Mouse (Mus musculus) embryonic facial prominence, embryonic 14.5 days (tissue): ENCODE measurements around the gene Ltb4r2. TPM values are rescaled to one million over a fixed set of nuclear protein-coding genes. Genes with fewer than 3 reads are reported as not detected.

ENCODE experiments used
- ATAC-seq: fragments of 200-750 bp; cut with Nextera tagmentation; 2 replicates; pipeline ENCODE4 v1.8.0; 2017; ENCODE audit warnings: low read depth, moderate number of reproducible peaks, moderate TSS enrichment
- DNase-seq: peaks from one replicate; pipeline ENCODE4 v3.0.0-alpha.2; 2015; ENCODE audit warnings: low spot score
- H3K27ac ChIP-seq: fragments of 300-500 bp; sonication (generic); replicated peaks from 2 replicates; pipeline ENCODE4 v1.5.1; 2014; ENCODE audit warnings: low read depth, mild to moderate bottlenecking, low read length, moderate library complexity
- H3K27me3 ChIP-seq: fragments of 300-500 bp; sonication (generic); replicated peaks from 2 replicates; pipeline ENCODE4 v1.6.1; 2014; ENCODE audit warnings: low read length; ENCODE audit not compliant: control insufficient read depth, insufficient read depth
- H3K36me3 ChIP-seq: fragments of 300-500 bp; sonication (generic); 2 replicates; pipeline ENCODE4 v1.6.1; 2014; ENCODE audit warnings: low read length, mixed read lengths; ENCODE audit not compliant: control insufficient read depth, insufficient read depth
- H3K4me1 ChIP-seq: fragments of 300-500 bp; sonication (generic); 2 replicates; pipeline ENCODE4 v1.6.1; 2014; ENCODE audit warnings: antibody characterized with exemption, low read length; ENCODE audit not compliant: control insufficient read depth, insufficient read depth
- H3K4me2 ChIP-seq: fragments of 300-500 bp; sonication (generic); 2 replicates; pipeline ENCODE4 v1.6.1; 2014; ENCODE audit warnings: low read depth, mild to moderate bottlenecking, low read length, moderate library complexity, mixed read lengths
- H3K4me3 ChIP-seq: fragments of 300-500 bp; sonication (generic); 2 replicates; pipeline ENCODE4 v1.5.1; 2014; ENCODE audit warnings: low read depth, mild to moderate bottlenecking, low read length
- H3K9ac ChIP-seq: fragments of 300-500 bp; sonication (generic); 2 replicates; pipeline ENCODE4 v1.6.1; 2014; ENCODE audit warnings: low read depth, mild to moderate bottlenecking, low read length, moderate library complexity, mixed read lengths
- H3K9me3 ChIP-seq: fragments of 300-500 bp; sonication (generic); 2 replicates; pipeline ENCODE4 v1.6.1; 2016; ENCODE audit warnings: low read length; ENCODE audit not compliant: control insufficient read depth
- WGBS: fragments of 180-500 bp; shearing (Covaris S2); extraction: QIAGEN DNeasy Blood & Tissue Kit; methylation state at CpG from one replicate; pipeline ENCODE4 v1.1.7; 2014; 5-methylcytosine and 5-hydroxymethylcytosine counted together
- polyA plus RNA-seq: library from polyadenylated mRNA; unstranded; fragments of >200 nt; fragmentation: Nextera tagmentation; extraction: Ambion mirVana; gene quantifications from 2 replicates; pipeline ENCODE4 v1.2.1, GENCODE M21; 2014

The Ltb4r2 gene
- polyA plus RNA-seq, 1 experiment from 2014 or later: 0.47 TPM

GRCm38 (mm10) chr14:55779656-55780055 lies 18.4 kb downstream of the Ltb4r2 start:
- peaks cover 14% of the 10 kb centered on the region; the same call in 1 of the 2 replicates for H3K36me3 ChIP-seq
- H3K4me1 ChIP-seq: peaks cover 15% of the 10 kb centered on the region
- ATAC-seq (no peak), DNase-seq (no peak)
- H3K4me2 ChIP-seq: no peak overlapping the region
- H3K27me3 ChIP-seq: peaks cover 5% of the 10 kb centered on the region; the same call in 1 of the 2 replicates
- no peak overlapping the region for H3K27ac ChIP-seq
- no peak overlapping the region for H3K9ac ChIP-seq
- WGBS: 53% methylated on average over 16 of the region's 16 CpGs
- H3K4me3 ChIP-seq: no peak overlapping the region
- no peaks in the 10 kb centered on the region for H3K9me3 ChIP-seq

GRCm38 (mm10) chr14:55780736-55781135 lies 19.5 kb downstream of the Ltb4r2 start:
- Histone ChIP-seq H3K9me3 (no peaks in the 10 kb centered on the region), H3K27ac (no peak overlapping the region), H3K4me2 (no peak overlapping the region), H3K36me3 (0 out of 2 replicates have a peak, but pooled peaks cover 9% of the 10 kb centered on the region), H3K4me3 (no peak overlapping the region), H3K9ac (no peak overlapping the region), H3K27me3 (peaks cover 5% of the 10 kb centered on the region; the same call in 1 of the 2 replicates), H3K4me1 (peaks cover 15% of the 10 kb centered on the region)
- ATAC-seq (no peak), DNase-seq (no peak)
- WGBS: 81% methylated on average over 11 of the region's 11 CpGs

- 0 out of 2 replicates have a peak, but pooled peaks cover 9% of the 10 kb centered on the region for H3K36me3 ChIP-seq
- DNase-seq (peak; percentile 93), ATAC-seq (peak; percentile 79)
- peak overlapping the region; percentile 60 for H3K4me2 ChIP-seq
- peaks cover 9% of the 10 kb centered on the region; the same call in 1 of the 2 replicates for H3K27me3 ChIP-seq
- peaks cover 15% of the 10 kb centered on the region for H3K4me1 ChIP-seq
- H3K27ac ChIP-seq: no peak overlapping the region
- no peak overlapping the region for H3K9ac ChIP-seq
- no peaks in the 10 kb centered on the region for H3K9me3 ChIP-seq
- peak overlapping the region; percentile 28 for H3K4me3 ChIP-seq
- WGBS: 16% methylated on average over 14 of the region's 14 CpGs
These were observed 20.1 kb downstream of the Ltb4r2 start for GRCm38 (mm10) chr14:55781310-55781709.

- H3K27ac ChIP-seq: peak overlapping the region; percentile 76
- 0 out of 2 replicates have a peak, but pooled peaks cover 9% of the 10 kb centered on the region for H3K36me3 ChIP-seq
- DNase-seq (no peak), ATAC-seq (no peak)
- H3K4me2 ChIP-seq: peak overlapping the region; percentile 60
- H3K4me3 ChIP-seq: peak overlapping the region; percentile 44
- H3K9me3 ChIP-seq: no peaks in the 10 kb centered on the region
- H3K4me1 ChIP-seq: peaks cover 15% of the 10 kb centered on the region
- H3K27me3 ChIP-seq: peaks cover 9% of the 10 kb centered on the region; the same call in 1 of the 2 replicates
- WGBS: 31% methylated on average over 9 of the region's 9 CpGs
- H3K9ac ChIP-seq: peak overlapping the region; percentile 51; the same call in 1 of the 2 replicates
These were observed 21.2 kb downstream of the Ltb4r2 start for GRCm38 (mm10) chr14:55782361-55782960.

GRCm38 (mm10) chr14:55783171-55783957 lies 22.1 kb downstream of the Ltb4r2 start:
- WGBS: 5% methylated on average over 22 of the region's 31 CpGs
- Histone ChIP-seq H3K27ac (peak overlapping the region; percentile 76), H3K4me3 (peak overlapping the region; percentile 44), H3K9me3 (no peaks in the 10 kb centered on the region), H3K4me1 (peaks cover 22% of the 10 kb centered on the region), H3K9ac (peak overlapping the region; percentile 58), H3K36me3 (0 out of 2 replicates have a peak, but pooled peaks cover 9% of the 10 kb centered on the region), H3K4me2 (peak overlapping the region; percentile 60), H3K27me3 (peaks cover 9% of the 10 kb centered on the region; the same call in 1 of the 2 replicates)
- DNase-seq: peak; percentile 95
- peak; percentile 60 for ATAC-seq

GRCm38 (mm10) chr14:55783958-55784235 lies 22.7 kb downstream of the Ltb4r2 start, which contains the start of gene Adcy4:
Gene Adcy4 (minus strand): TSS chr14:55784095.
- H3K27me3 ChIP-seq: peaks cover 9% of the 10 kb centered on the region; the same call in 1 of the 2 replicates
- H3K36me3 ChIP-seq: 0 out of 2 replicates have a peak, but pooled peaks cover 7% of the 10 kb centered on the region
- peak within 1 kb of the TSS; percentile 44 for H3K4me3 ChIP-seq
- peak within 1 kb of the TSS; percentile 60 for H3K4me2 ChIP-seq
- peak within 1 kb of the TSS; percentile 58 for H3K9ac ChIP-seq
- H3K4me1 ChIP-seq: peaks cover 22% of the 10 kb centered on the region
- DNase-seq (no peak), ATAC-seq (no peak)
- no peaks in the 10 kb centered on the region for H3K9me3 ChIP-seq
- H3K27ac ChIP-seq: peak within 1 kb of the TSS; percentile 76
- WGBS: 4% methylated on average over 13 of the region's 13 CpGs

- DNase-seq (peak; percentile 19), ATAC-seq (no peak)
- H3K36me3 ChIP-seq: no peaks in the 10 kb centered on the region
- no peak overlapping the region for H3K4me3 ChIP-seq
- 29% methylated on average over 6 of the region's 6 CpGs for WGBS
- no peak overlapping the region for H3K9ac ChIP-seq
- no peak overlapping the region for H3K27ac ChIP-seq
- no peak overlapping the region for H3K4me2 ChIP-seq
- H3K4me1 ChIP-seq: peaks cover 22% of the 10 kb centered on the region
- H3K27me3 ChIP-seq: peaks cover 9% of the 10 kb centered on the region; the same call in 1 of the 2 replicates
- no peaks in the 10 kb centered on the region for H3K9me3 ChIP-seq
These were observed 24.0 kb downstream of the Ltb4r2 start for GRCm38 (mm10) chr14:55785195-55785594.

GRCm38 (mm10) chr14:55787731-55788130 lies 26.5 kb downstream of the Ltb4r2 start:
- Histone ChIP-seq H3K4me3 (peak overlapping the region; percentile 48), H3K9ac (no peak overlapping the region; the same call in 1 of the 2 replicates), H3K4me2 (peak overlapping the region; percentile 72), H3K9me3 (no peaks in the 10 kb centered on the region), H3K36me3 (no peaks in the 10 kb centered on the region), H3K27me3 (peaks cover 5% of the 10 kb centered on the region; the same call in 1 of the 2 replicates), H3K27ac (no peak overlapping the region), H3K4me1 (peaks cover 9% of the 10 kb centered on the region)
- DNase-seq (no peak), ATAC-seq (no peak)
- 30% methylated on average over 11 of the region's 11 CpGs for WGBS
